Mouse (Mus musculus) liver, embryonic 16.5 days (tissue): ENCODE data around the gene Wars2. TPM values are rescaled to one million over a fixed set of nuclear protein-coding genes. Genes with fewer than 3 reads are reported as not detected.

ENCODE experiments used
- ATAC-seq: fragments of 200-750 bp; cut with Nextera tagmentation; 2 replicates; pipeline ENCODE4 v1.8.0; 2017; ENCODE audit warnings: low read depth, mild to moderate bottlenecking, moderate number of reproducible peaks, moderate library complexity
- H3K27ac ChIP-seq: fragments of 300-500 bp; sonication (generic); 2 replicates; pipeline ENCODE4 v1.5.1; 2014; ENCODE audit warnings: mild to moderate bottlenecking, low read length
- H3K27me3 ChIP-seq: fragments of 300-500 bp; sonication (generic); 2 replicates; pipeline ENCODE4 v1.6.1; 2014; ENCODE audit warnings: low read depth, low read length, mixed read lengths; ENCODE audit not compliant: control insufficient read depth, insufficient read depth
- H3K36me3 ChIP-seq: fragments of 300-500 bp; sonication (generic); 2 replicates; pipeline ENCODE4 v1.6.1; 2014; ENCODE audit warnings: mild to moderate bottlenecking; ENCODE audit not compliant: control insufficient read depth, insufficient read depth
- H3K4me1 ChIP-seq: fragments of 300-500 bp; sonication (generic); 2 replicates; pipeline ENCODE4 v1.6.1; 2014; ENCODE audit warnings: low read depth, low read length, mixed read lengths; ENCODE audit not compliant: control insufficient read depth
- H3K4me2 ChIP-seq: fragments of 300-500 bp; sonication (generic); 2 replicates; pipeline ENCODE4 v1.6.1; 2014; ENCODE audit warnings: low read depth, low read length, mixed read lengths
- H3K4me3 ChIP-seq: fragments of 300-500 bp; sonication (generic); 2 replicates; pipeline ENCODE4 v1.5.1; 2014; ENCODE audit warnings: low read depth, mild to moderate bottlenecking, low read length
- H3K9ac ChIP-seq: fragments of 300-500 bp; sonication (generic); 2 replicates; pipeline ENCODE4 v1.6.1; 2014; ENCODE audit warnings: low read depth, low read length
- H3K9me3 ChIP-seq: fragments of 300-500 bp; sonication (generic); replicated peaks from 2 replicates; pipeline ENCODE4 v1.6.1; 2016; ENCODE audit warnings: low read length; ENCODE audit not compliant: control insufficient read depth
- WGBS: fragments of 180-500 bp; shearing (Covaris S2); extraction: QIAGEN DNeasy Blood & Tissue Kit; methylation state at CpG from one replicate; pipeline ENCODE4 v1.1.7; 2014; ENCODE audit not compliant: insufficient replicate concordance; 5-methylcytosine and 5-hydroxymethylcytosine counted together
- polyA plus RNA-seq: library from polyadenylated mRNA; unstranded; fragments of >200 nt; fragmentation: Nextera tagmentation; extraction: Ambion mirVana; gene quantifications from 2 replicates; pipeline ENCODE4 v1.2.1, GENCODE M21; 2015

The Wars2 gene
- polyA plus RNA-seq, 1 experiment from 2014 or later = 2.5 TPM

DNA sequence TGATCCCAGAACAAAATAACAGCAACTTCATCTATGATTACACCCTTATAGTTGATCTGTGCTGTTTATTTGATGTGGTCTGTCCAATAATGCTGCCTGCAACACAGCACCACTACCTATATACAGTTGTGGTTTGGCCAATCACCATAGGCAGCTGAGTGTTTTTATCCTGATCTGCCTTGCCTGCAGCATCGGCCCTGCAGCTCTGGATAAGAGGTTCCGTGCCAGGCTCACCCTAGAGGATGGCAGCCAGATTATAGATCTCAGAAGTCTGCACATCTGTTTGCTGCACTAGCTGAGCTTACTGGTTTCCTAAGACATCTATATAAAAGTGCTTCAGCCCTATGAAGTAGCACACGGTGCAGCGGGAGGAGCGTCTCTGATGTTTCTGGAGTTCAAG, 32.3 kb downstream of the Wars2 start:
- peak; percentile 89 for ATAC-seq
- WGBS = 38% methylated on average over 5 of the region's 5 CpGs

DNA sequence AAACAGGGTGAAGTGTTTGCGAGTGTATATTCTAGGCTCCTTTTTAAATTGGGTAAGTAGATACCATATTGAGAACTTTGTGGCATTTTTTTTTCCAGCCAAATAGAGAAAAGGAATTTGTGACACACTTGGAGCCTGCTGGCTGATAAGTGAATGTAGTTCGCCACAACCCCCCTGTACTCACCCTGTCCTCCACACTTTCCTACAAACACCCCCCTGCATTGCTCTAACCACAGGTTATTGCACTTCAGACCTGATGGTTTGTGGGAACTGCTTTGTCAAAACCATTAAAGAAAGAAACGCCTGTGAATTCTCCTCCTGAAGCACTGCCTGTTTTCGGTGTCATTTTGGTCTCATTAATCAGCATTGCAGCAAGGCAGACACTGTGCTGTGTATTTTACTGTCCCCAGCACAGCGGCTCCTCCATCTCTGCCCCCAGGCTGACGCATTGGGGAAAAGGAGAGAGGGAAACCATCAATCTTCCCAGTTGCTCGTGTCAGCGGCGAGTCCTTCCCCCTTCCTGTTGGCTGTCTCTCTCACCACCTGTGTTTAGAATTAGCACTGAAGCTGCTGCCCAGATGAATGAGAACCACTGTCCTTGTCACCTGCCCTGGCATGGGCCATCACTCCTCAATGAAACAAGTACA, 33.9 kb downstream of the Wars2 start:
- Histone ChIP-seq H3K27ac (no peak overlapping the region), H3K4me1 (peaks cover 5% of the 10 kb centered on the region), H3K27me3 (no peaks in the 10 kb centered on the region), H3K4me2 (no peak overlapping the region), H3K4me3 (no peak overlapping the region), H3K9ac (no peak overlapping the region), H3K36me3 (no peaks in the 10 kb centered on the region), H3K9me3 (no peaks in the 10 kb centered on the region)
- ATAC-seq = no peak
- 28% methylated on average over 9 of the region's 9 CpGs for WGBS

More for the DNA sequence above, 32.3 kb downstream of the Wars2 start:
- Histone ChIP-seq H3K9me3 (no peaks in the 10 kb centered on the region), H3K27me3 (no peaks in the 10 kb centered on the region), H3K9ac (no peak overlapping the region), H3K27ac (no peak overlapping the region), H3K4me2 (peak overlapping the region; percentile 17; the same call in 1 of the 2 replicates), H3K4me3 (no peak overlapping the region), H3K4me1 (peaks cover 5% of the 10 kb centered on the region), H3K36me3 (no peaks in the 10 kb centered on the region)

DNA sequence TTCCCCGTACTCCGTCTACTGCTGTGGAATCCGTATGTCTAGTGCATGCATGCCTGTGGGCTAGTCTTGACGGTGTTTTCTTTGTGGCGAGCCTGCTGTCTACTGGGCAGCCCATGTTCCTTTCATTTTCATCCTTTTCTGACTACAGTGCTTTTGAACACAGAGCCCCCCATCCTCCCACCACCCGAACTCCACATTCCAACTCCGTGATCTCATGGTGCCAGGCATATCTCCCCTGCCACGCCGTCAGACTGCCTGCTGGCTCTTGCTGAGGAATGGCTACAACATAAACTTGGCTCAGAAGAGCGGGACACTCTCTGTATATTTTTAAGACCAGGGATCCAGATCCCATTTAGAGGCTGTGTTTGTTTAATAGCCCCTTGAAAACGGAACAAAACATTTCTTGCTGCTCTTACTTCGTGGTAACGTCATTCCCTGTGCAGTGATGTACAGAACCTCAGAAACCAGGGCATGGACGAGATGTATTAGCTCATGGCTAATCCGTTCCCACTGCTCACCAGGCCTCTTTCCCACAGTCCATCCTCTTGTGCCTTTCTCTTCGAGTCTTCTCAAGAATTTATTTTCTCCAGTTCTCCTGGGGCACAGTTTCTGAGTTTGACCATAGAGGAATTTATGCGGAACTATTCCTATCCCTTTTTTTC, 42.6 kb downstream of the Wars2 start:
- no peak overlapping the region for H3K27ac ChIP-seq

DNA sequence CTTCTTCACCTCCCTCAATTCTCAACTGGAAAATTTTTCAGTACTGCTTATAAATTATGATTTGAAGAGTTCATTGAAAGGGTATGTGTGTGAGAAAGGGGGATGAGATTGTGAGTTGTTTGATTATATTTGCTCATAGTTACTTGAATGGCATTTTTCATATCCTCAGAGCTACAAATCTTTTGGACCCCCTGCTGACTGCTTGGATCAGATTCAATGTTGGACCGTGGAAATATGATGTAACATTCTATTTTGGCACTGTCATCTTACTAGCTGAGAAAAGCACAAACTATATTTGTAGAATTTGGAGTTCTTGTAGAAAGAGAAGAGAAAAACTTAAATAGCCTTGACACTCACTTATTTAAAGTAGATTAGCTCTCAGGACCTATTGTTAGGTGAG, 43.5 kb downstream of the Wars2 start:
- Histone ChIP-seq H3K27ac (no peak overlapping the region), H3K27me3 (no peaks in the 10 kb centered on the region), H3K4me2 (no peak overlapping the region), H3K4me1 (no peaks in the 10 kb centered on the region), H3K36me3 (no peaks in the 10 kb centered on the region), H3K4me3 (no peak overlapping the region), H3K9me3 (no peaks in the 10 kb centered on the region), H3K9ac (no peak overlapping the region)
- ATAC-seq = no peak
- WGBS = 59% methylated on average over 1 of the region's 1 CpGs

More for the DNA sequence above, 42.6 kb downstream of the Wars2 start:
- no peaks in the 10 kb centered on the region for H3K36me3 ChIP-seq
- no peak overlapping the region for H3K4me3 ChIP-seq
- no peak overlapping the region for H3K4me2 ChIP-seq
- H3K9me3 ChIP-seq = no peaks in the 10 kb centered on the region
- H3K9ac ChIP-seq = no peak overlapping the region
- WGBS = 72% methylated on average over 17 of the region's 17 CpGs
- ATAC-seq = no peak
- no peaks in the 10 kb centered on the region for H3K4me1 ChIP-seq
- H3K27me3 ChIP-seq = no peaks in the 10 kb centered on the region

DNA sequence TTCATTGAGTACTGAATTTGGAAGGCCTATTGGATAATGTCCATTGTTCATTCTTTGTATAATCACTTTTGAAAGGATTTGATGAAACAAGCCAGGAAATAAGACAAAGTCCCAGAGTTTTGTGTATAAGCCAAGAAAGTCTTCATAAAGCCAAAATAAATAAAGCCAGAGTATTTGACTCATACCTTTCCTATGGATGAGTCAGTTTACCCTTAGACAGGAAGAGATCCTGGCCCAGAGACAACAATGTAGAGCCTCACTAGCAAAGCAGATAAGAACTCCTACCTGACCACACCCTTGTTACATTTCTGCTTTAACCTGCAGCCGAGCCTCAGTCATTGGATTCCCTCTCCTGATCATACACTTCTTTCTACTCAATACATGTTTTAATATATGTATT, 47.2 kb downstream of the Wars2 start:
- Histone ChIP-seq H3K4me3 (no peak overlapping the region), H3K9ac (no peak overlapping the region), H3K9me3 (no peaks in the 10 kb centered on the region), H3K36me3 (no peaks in the 10 kb centered on the region), H3K27me3 (no peaks in the 10 kb centered on the region), H3K4me1 (no peaks in the 10 kb centered on the region), H3K4me2 (no peak overlapping the region), H3K27ac (no peak overlapping the region)
- 59% methylated on average over 1 of the region's 1 CpGs for WGBS
- no peak for ATAC-seq

DNA sequence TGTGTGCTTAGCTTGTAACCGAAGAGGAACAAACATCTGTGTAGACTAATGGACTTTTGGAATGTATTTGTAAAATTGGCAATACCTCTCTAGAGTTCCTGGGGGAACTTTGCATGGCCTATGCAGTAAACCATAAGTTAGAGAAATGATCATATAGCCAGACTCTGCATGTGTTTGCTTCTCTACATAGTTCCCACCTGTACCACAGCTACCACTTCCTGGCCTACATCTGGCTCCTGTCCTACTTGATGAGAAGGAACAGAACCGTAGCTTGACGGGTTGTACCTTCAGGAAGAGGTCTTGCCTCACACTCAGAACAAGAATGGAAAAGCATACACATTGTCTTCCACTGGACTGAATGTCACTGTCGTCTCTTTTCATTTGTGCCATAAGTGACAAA, 52.7 kb downstream of the Wars2 start:
- Histone ChIP-seq H3K4me1 (no peaks in the 10 kb centered on the region), H3K9ac (no peak overlapping the region), H3K27ac (no peak overlapping the region), H3K36me3 (no peaks in the 10 kb centered on the region), H3K4me3 (no peak overlapping the region), H3K4me2 (no peak overlapping the region), H3K27me3 (no peaks in the 10 kb centered on the region), H3K9me3 (no peaks in the 10 kb centered on the region)
- no peak for ATAC-seq
- 58% methylated on average over 4 of the region's 4 CpGs for WGBS

DNA sequence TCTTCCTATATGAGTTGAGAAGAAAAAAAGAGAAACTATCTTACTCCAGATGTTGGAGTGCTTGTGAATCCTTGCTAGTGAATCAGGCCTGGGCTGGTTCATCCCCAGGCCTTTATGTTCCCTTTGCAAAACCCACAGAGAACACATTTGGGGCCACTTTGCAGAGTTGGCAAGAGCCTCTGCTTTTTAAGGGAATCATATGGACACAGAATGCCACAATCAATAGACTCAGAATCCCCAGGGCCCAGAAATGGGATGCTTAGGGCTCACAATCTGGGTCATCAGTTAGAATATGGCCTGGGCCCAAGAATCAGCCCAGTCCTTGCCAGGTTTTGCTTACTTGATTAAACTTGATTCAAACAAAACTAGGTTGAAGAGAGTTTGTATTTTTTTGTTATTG, 62.5 kb downstream of the Wars2 start:
- Histone ChIP-seq H3K4me3 (no peak overlapping the region), H3K27me3 (no peaks in the 10 kb centered on the region), H3K9me3 (no peaks in the 10 kb centered on the region), H3K27ac (no peak overlapping the region), H3K36me3 (no peaks in the 10 kb centered on the region), H3K9ac (no peak overlapping the region), H3K4me1 (no peaks in the 10 kb centered on the region), H3K4me2 (no peak overlapping the region)
- no peak for ATAC-seq

DNA sequence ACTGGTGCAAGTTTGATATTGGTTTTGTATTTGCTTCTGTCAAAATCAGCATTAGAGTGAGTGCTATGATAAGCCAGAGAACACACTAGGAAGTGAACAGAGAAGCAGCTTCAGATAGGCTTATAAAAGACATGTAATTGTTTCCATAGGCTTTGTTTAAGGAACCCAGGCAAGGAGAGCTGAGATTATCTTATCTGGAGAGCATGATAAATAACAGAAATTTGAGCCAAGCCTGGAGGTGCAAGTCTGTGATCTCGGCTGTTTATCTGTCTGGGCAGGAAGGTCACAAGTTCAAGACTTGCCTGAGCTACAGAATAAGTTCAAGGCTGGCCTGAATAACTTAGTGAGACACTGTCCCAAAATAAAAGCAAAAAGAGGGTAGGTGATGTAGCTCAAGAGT, 67.5 kb downstream of the Wars2 start:
- no peak overlapping the region for H3K27ac ChIP-seq
- no peak overlapping the region for H3K4me3 ChIP-seq
- ATAC-seq = no peak
- H3K9me3 ChIP-seq = no peaks in the 10 kb centered on the region
- no peak overlapping the region for H3K9ac ChIP-seq
- H3K36me3 ChIP-seq = no peaks in the 10 kb centered on the region
- no peaks in the 10 kb centered on the region for H3K4me1 ChIP-seq
- WGBS = 22% methylated on average over 1 of the region's 1 CpGs
- no peaks in the 10 kb centered on the region for H3K27me3 ChIP-seq
- H3K4me2 ChIP-seq = no peak overlapping the region

DNA sequence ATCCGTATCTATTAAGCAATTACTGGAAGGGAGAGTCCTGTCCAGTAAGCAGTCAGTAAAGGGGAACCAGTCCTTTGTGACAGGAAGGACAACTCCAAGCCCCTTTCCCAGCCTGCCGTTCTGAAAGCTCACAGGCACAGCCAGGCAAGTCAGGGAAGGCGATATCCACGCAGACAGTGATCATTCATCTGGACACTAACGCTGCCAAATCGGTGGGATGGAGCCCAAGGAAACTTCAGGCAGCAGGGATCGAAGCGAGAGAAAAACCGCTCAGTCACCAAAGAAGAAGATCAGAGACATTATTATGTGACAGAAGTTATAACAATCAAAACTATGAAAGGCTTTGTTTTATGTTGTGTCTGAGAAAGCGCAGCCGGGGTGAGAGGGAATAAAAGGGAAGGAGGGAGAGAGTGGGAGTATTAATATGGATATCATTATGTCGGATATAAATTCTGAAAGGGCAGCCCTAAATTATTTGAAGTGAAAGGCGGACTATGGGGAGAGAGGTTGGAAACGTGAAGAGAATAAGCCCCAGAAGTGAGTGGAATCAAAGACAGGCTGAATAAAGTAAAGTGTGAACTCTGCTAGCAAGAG, 70.3 kb downstream of the Wars2 start:
- 70% methylated on average over 14 of the region's 14 CpGs for WGBS
- Histone ChIP-seq H3K27me3 (no peaks in the 10 kb centered on the region), H3K9me3 (no peaks in the 10 kb centered on the region), H3K4me1 (no peaks in the 10 kb centered on the region), H3K4me2 (no peak overlapping the region), H3K36me3 (no peaks in the 10 kb centered on the region), H3K4me3 (no peak overlapping the region), H3K27ac (no peak overlapping the region), H3K9ac (no peak overlapping the region)
- no peak for ATAC-seq
